Mouse (Mus musculus) hindbrain, embryonic 13.5 days (tissue): Measurements from ENCODE around the gene Atp5h. TPM values are rescaled to one million over a fixed set of nuclear protein-coding genes. Genes with fewer than 3 reads are reported as not detected.

ENCODE experiments used
- ATAC-seq: fragments of 200-750 bp; cut with Nextera tagmentation; 2 replicates; pipeline ENCODE4 v1.8.0; 2017; ENCODE audit warnings: moderate TSS enrichment; ENCODE audit not compliant: low FRiP score
- H3K27ac ChIP-seq: fragments of 300-500 bp; sonication (generic); 2 replicates; pipeline ENCODE4 v1.5.1; 2015; ENCODE audit warnings: inconsistent platforms, mild to moderate bottlenecking, moderate library complexity
- H3K27me3 ChIP-seq: fragments of 300-500 bp; sonication (generic); 2 replicates; pipeline ENCODE4 v1.6.1; 2015; ENCODE audit warnings: mild to moderate bottlenecking, inconsistent platforms
- H3K36me3 ChIP-seq: fragments of 300-500 bp; sonication (generic); 2 replicates; pipeline ENCODE4 v1.6.1; 2015; ENCODE audit warnings: mild to moderate bottlenecking, inconsistent platforms
- H3K4me1 ChIP-seq: fragments of 300-500 bp; sonication (generic); replicated peaks from 2 replicates; pipeline ENCODE4 v1.6.1; 2015; ENCODE audit warnings: inconsistent platforms
- H3K4me2 ChIP-seq: fragments of 300-500 bp; sonication (generic); 2 replicates; pipeline ENCODE4 v1.6.1; 2015; ENCODE audit warnings: inconsistent platforms, mild to moderate bottlenecking, moderate library complexity
- H3K4me3 ChIP-seq: fragments of 300-500 bp; sonication (generic); 2 replicates; pipeline ENCODE4 v1.5.1; 2015; ENCODE audit warnings: mild to moderate bottlenecking, inconsistent platforms
- H3K9ac ChIP-seq: fragments of 300-500 bp; sonication (generic); 2 replicates; pipeline ENCODE4 v1.6.1; 2015; ENCODE audit warnings: mild to moderate bottlenecking, inconsistent platforms
- H3K9me3 ChIP-seq: fragments of 300-500 bp; sonication (generic); 2 replicates; pipeline ENCODE4 v1.6.1; 2016; ENCODE audit warnings: inconsistent platforms
- WGBS: fragments of 180-500 bp; shearing (Covaris S2); methylation state at CpG from one replicate; pipeline ENCODE4 v1.1.7; 2015; 5-methylcytosine and 5-hydroxymethylcytosine counted together
- polyA plus RNA-seq: library from polyadenylated mRNA; unstranded; fragments of >200 nt; fragmentation: Nextera tagmentation; extraction: Ambion mirVana; gene quantifications from 2 replicates; pipeline ENCODE4 v1.2.1, GENCODE M21; 2015

The Atp5h gene
- polyA plus RNA-seq, 1 experiment from 2014 or later = 956 TPM

DNA sequence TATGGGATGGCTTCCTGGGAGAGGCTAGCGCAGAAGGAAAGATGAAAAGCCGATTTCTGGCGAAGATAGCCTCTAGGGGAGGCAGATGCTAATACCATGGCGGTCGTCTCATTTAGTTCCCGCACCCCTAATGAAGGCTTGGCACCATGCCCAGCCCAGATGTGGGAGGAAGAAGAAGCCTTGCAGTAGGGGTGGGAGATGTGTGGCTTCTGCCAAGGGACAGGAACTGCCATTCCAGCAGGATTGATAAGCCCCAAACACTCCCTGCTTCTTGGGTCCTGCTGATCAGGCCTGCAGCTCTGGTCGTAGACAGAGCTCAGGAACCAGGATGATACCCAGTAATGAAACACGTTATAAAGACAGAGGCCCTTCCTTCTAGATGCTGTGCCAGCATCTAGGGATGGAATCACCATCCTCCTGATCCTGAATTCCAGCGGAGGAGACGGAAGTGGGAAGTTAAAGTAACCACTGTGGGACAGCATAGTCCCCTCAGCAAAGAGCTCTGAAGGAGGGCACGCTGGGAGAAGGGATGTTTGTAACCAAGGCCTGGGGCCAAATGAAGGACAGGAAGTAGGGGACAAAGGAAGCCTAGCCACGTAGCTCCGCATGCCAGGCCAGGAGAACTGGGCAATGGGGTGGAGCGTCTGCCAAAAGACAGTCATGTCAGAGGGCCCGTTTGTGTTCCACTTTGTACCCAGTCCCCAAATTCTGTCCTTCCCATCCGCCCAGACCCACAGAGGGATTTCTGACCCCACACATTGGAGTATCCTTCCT is 35.9 kb downstream of the Atp5h start:
- Histone ChIP-seq H3K27ac (peak overlapping the region; percentile 97), H3K4me3 (peak overlapping the region; percentile 86), H3K4me1 (peaks cover 50% of the 10 kb centered on the region), H3K27me3 (no peaks in the 10 kb centered on the region), H3K9me3 (no peaks in the 10 kb centered on the region), H3K4me2 (peak overlapping the region; percentile 93), H3K9ac (peak overlapping the region; percentile 97), H3K36me3 (no peaks in the 10 kb centered on the region; the same call in 1 of the 2 replicates)
- WGBS = 36% methylated on average over 16 of the region's 16 CpGs
- ATAC-seq = 0 out of 2 replicates have a peak, but pooled peaks have one; percentile 19

- peak overlapping the region; percentile 97 for H3K27ac ChIP-seq
- H3K27me3 ChIP-seq = no peaks in the 10 kb centered on the region
- no peaks in the 10 kb centered on the region; the same call in 1 of the 2 replicates for H3K36me3 ChIP-seq
- H3K4me1 ChIP-seq = peaks cover 50% of the 10 kb centered on the region
- H3K4me3 ChIP-seq = peak overlapping the region; percentile 86
- 14% methylated on average over 5 of the region's 5 CpGs for WGBS
- no peak for ATAC-seq
- peak overlapping the region; percentile 93 for H3K4me2 ChIP-seq
- H3K9ac ChIP-seq = peak overlapping the region; percentile 97
- H3K9me3 ChIP-seq = no peaks in the 10 kb centered on the region
Measured at GRCm38 (mm10) chr11:115382891-115383290, 36.9 kb downstream of the Atp5h start.

- peak within 1 kb of the TSS; percentile 86 for H3K4me3 ChIP-seq
- under 1% methylated on average over 59 of the region's 76 CpGs for WGBS
- no peaks in the 10 kb centered on the region for H3K9me3 ChIP-seq
- H3K4me1 ChIP-seq = peaks cover 45% of the 10 kb centered on the region
- peak within 1 kb of the TSS; percentile 97 for H3K9ac ChIP-seq
- peak within 1 kb of the TSS; percentile 93 for H3K4me2 ChIP-seq
- H3K27ac ChIP-seq = peak within 1 kb of the TSS; percentile 97
- H3K27me3 ChIP-seq = 0 out of 2 replicates have a peak, but pooled peaks cover under 1% of the 10 kb centered on the region
- no peaks in the 10 kb centered on the region for H3K36me3 ChIP-seq
- peak; percentile 87 for ATAC-seq
Measured at GRCm38 (mm10) chr11:115381743-115382539, 37.8 kb downstream of the Atp5h start, which contains the start of gene Cdr2l. Gene Cdr2l, plus strand, starts transcription at chr11:115381916.

- Histone ChIP-seq H3K4me3 (peak overlapping the region; percentile 86), H3K36me3 (no peaks in the 10 kb centered on the region), H3K4me1 (peaks cover 43% of the 10 kb centered on the region), H3K27ac (peak overlapping the region; percentile 97), H3K9me3 (no peaks in the 10 kb centered on the region), H3K9ac (peak overlapping the region; percentile 97; the same call in 1 of the 2 replicates), H3K4me2 (peak overlapping the region; percentile 93), H3K27me3 (0 out of 2 replicates have a peak, but pooled peaks cover 4% of the 10 kb centered on the region)
- 13% methylated on average over 9 of the region's 9 CpGs for WGBS
- ATAC-seq = no peak
Measured at GRCm38 (mm10) chr11:115381276-115381675, 38.5 kb downstream of the Atp5h start.

GRCm38 (mm10) chr11:115377854-115378253 is 41.9 kb downstream of the Atp5h start:
- H3K9me3 ChIP-seq = no peaks in the 10 kb centered on the region
- 86% methylated on average over 7 of the region's 7 CpGs for WGBS
- H3K27me3 ChIP-seq = peaks cover 17% of the 10 kb centered on the region
- H3K4me2 ChIP-seq = no peak overlapping the region
- H3K4me1 ChIP-seq = peaks cover 26% of the 10 kb centered on the region
- no peak overlapping the region for H3K4me3 ChIP-seq
- H3K36me3 ChIP-seq = no peaks in the 10 kb centered on the region
- H3K27ac ChIP-seq = no peak overlapping the region
- ATAC-seq = no peak
- H3K9ac ChIP-seq = no peak overlapping the region

GRCm38 (mm10) chr11:115377254-115377653 is 42.5 kb downstream of the Atp5h start:
- WGBS = 93% methylated on average over 4 of the region's 4 CpGs
- no peak overlapping the region for H3K4me2 ChIP-seq
- no peaks in the 10 kb centered on the region for H3K9me3 ChIP-seq
- H3K36me3 ChIP-seq = no peaks in the 10 kb centered on the region
- peaks cover 20% of the 10 kb centered on the region for H3K27me3 ChIP-seq
- peaks cover 21% of the 10 kb centered on the region for H3K4me1 ChIP-seq
- H3K9ac ChIP-seq = no peak overlapping the region
- no peak overlapping the region for H3K27ac ChIP-seq
- no peak overlapping the region for H3K4me3 ChIP-seq
- ATAC-seq = no peak

- Histone ChIP-seq H3K27me3 (peaks cover 25% of the 10 kb centered on the region), H3K9ac (no peak overlapping the region), H3K4me3 (no peak overlapping the region), H3K4me2 (no peak overlapping the region), H3K27ac (no peak overlapping the region), H3K4me1 (peaks cover 21% of the 10 kb centered on the region), H3K9me3 (no peaks in the 10 kb centered on the region), H3K36me3 (no peaks in the 10 kb centered on the region)
- no peak for ATAC-seq
- WGBS = 76% methylated on average over 7 of the region's 7 CpGs
Measured at GRCm38 (mm10) chr11:115376722-115377121, 43.0 kb downstream of the Atp5h start.

DNA sequence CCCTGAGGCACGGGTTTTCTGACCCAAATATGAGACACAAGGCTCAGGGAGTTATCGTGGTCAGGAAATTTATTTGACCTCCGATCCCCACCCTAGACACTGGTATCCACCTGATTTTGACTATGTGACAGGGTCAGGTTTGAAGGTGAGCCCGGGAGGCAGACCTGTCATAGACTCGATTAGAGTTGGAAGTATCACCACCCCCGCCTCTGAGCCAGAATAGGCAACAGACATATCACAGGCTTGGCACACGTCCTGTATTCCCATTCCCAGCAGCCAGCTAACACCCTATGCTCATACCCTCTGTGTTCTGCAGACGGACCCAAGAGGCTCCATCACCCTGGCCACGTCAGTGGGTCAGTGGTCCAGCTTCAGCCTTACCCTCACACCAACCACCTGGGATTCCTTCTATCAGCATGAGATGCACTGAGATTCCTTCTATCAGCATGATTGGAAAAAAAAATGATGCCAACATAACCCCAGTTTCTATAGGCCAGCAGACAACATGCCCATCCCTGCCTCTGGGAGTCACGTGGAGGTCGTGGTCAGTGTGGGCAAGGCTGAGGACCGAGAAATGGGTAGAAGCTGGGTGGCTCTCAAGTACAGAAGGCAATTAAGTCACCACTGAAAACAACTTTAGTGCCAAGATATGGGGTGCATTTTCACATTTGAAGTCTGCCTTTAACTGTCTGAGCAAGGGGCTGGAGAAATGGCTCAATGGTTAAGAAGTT is 44.9 kb downstream of the Atp5h start:
- ATAC-seq = no peak

GRCm38 (mm10) chr11:115373805-115374694 is 45.7 kb downstream of the Atp5h start:
- Histone ChIP-seq H3K4me2 (peak overlapping the region; percentile 66), H3K4me1 (peaks cover 16% of the 10 kb centered on the region), H3K36me3 (no peaks in the 10 kb centered on the region), H3K4me3 (peak overlapping the region; percentile 52), H3K9me3 (no peaks in the 10 kb centered on the region), H3K9ac (peak overlapping the region; percentile 78), H3K27me3 (peaks cover 38% of the 10 kb centered on the region), H3K27ac (peak overlapping the region; percentile 80)
- WGBS = 2% methylated on average over 30 of the region's 30 CpGs
- ATAC-seq = peak; percentile 67

More for the DNA sequence above, 44.9 kb downstream of the Atp5h start:
- Histone ChIP-seq H3K9me3 (no peaks in the 10 kb centered on the region), H3K4me1 (peaks cover 16% of the 10 kb centered on the region), H3K4me3 (peak overlapping the region; percentile 52), H3K4me2 (peak overlapping the region; percentile 66), H3K36me3 (no peaks in the 10 kb centered on the region), H3K27me3 (peaks cover 30% of the 10 kb centered on the region), H3K27ac (peak overlapping the region; percentile 80; the same call in 1 of the 2 replicates), H3K9ac (peak overlapping the region; percentile 78)
- 68% methylated on average over 12 of the region's 12 CpGs for WGBS

GRCm38 (mm10) chr11:115372737-115373136 is 47.0 kb downstream of the Atp5h start:
- H3K9me3 ChIP-seq = no peaks in the 10 kb centered on the region
- H3K4me2 ChIP-seq = no peak overlapping the region
- H3K4me3 ChIP-seq = no peak overlapping the region
- 48% methylated on average over 2 of the region's 2 CpGs for WGBS
- ATAC-seq = no peak
- peaks cover 46% of the 10 kb centered on the region for H3K27me3 ChIP-seq
- H3K36me3 ChIP-seq = no peaks in the 10 kb centered on the region
- no peak overlapping the region for H3K27ac ChIP-seq
- H3K4me1 ChIP-seq = peaks cover 16% of the 10 kb centered on the region
- H3K9ac ChIP-seq = no peak overlapping the region

DNA sequence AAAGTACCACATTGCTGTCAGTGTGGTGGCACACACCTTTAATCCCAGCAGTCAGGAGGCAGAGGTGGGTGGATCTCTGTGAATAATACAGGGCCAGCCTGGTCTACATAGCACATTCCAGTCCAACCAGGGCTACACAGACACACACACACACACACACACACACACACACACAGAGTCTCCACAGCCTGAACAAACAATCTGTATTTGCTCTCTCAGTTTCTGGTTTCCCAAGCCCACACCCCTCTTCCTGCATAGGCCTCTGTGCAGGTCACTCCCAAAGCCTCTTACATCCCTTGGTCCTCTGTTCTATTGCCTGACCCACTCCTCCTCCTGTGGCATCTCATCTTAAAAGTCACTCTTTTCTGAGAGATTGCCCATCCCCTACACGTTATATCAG is 47.7 kb downstream of the Atp5h start:
- ATAC-seq = no peak
- no peak overlapping the region for H3K27ac ChIP-seq
- peaks cover 20% of the 10 kb centered on the region for H3K4me1 ChIP-seq
- no peaks in the 10 kb centered on the region for H3K9me3 ChIP-seq
- no peak overlapping the region for H3K9ac ChIP-seq
- 69% methylated on average over 1 of the region's 1 CpGs for WGBS
- no peak overlapping the region for H3K4me2 ChIP-seq
- no peaks in the 10 kb centered on the region for H3K36me3 ChIP-seq
- H3K27me3 ChIP-seq = peaks cover 46% of the 10 kb centered on the region
- no peak overlapping the region for H3K4me3 ChIP-seq
